Mouse (Mus musculus) cerebellum, adult 2 months (tissue): Measurements from ENCODE around the gene Igsf11.

Experiments
- CTCF ChIP-seq: fragments of 200-500 bp; IDR thresholded peaks from 2 replicates; pipeline ENCODE4 v1.5.1; 2011; ENCODE audit warnings: low read depth, mild to moderate bottlenecking, control low read depth, low read length, moderate library complexity, borderline replicate concordance; ENCODE audit not compliant: insufficient read depth
- POLR2A ChIP-seq: fragments of 200-500 bp; IDR thresholded peaks from 2 replicates; pipeline ENCODE4 v1.6.1; 2011; ENCODE audit warnings: low read length, control low read depth, borderline replicate concordance; ENCODE audit not compliant: insufficient read depth

GRCm38 (mm10) chr16:39025989-39026736 lies 133.7 kb downstream of the Igsf11 start:
- TF ChIP-seq CTCF = no peak
- no peak for TF ChIP-seq POLR2A
